Mouse (Mus musculus): ENCODE measurements around the gene Abhd14a.

DNA sequence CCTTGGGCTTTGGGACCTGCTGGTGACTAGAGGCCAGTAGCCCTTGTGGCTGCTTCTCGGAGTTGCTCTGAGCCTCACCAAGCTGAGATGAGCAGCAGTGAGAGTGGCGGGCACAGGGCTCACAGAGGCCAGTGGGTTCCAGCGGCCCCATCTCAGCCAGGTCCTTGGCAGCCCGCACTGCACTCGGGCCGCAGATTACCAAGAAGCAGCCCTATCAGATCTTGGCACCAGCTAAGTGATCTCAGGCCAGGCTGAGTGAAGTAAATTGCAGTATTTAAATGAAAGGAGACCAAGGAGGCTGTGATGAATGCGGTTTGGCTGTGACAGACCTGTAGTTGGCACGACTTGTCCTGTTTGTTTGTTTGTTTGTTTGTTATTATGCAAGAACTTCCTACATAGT is 53.9 kb downstream of the Abhd14a start:
- TF ChIP-seq CTCF (IDR thresholded peaks at IDR 0.05; ENCODE audit: borderline replicate concordance, insufficient read depth, low read depth, low read length): no peak
- no peak for TF ChIP-seq POLR2A (IDR thresholded peaks at IDR 0.05; ENCODE audit: borderline replicate concordance, insufficient read depth, low read length)
